Mouse (Mus musculus): ENCODE measurements around the gene Oasl1.
A peak's percentile ranks its signal among the peaks of the same experiment; 100 is the strongest.

The Oasl1 gene

DNA sequence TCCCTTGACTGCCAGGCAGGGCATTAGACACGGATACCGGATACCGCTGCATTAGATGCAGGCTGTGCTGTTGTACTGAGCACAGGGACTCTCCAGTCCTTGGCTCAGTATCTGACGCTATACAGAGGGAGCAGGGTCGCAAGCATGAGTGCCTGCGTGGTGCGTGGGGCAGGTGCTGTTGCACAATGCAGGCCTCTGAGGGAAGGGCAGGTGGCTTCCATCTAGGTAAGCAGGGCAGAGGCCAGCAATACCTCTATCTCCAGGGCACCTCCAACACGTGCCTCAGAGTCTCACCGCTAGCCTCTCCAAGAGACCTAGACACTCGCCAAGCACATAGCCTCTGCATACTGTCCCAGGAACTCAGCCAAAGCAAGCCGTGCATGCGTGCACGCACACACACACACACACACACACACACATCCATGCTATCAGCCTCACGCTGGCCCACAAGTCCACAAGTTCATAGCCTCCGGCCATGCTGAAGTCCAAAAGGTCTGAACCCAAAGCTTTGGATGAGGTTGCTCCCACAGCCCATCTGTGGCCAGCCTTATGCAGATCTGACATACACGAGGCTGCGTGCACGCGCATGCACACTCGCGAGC, 28.3 kb downstream of the Oasl1 start:
- peak; percentile 73; the same call in 1 of the 2 replicates for TF ChIP-seq GATA4 (IDR thresholded peaks at IDR 0.05; ENCODE audit: insufficient replicate concordance, low read length)

DNA sequence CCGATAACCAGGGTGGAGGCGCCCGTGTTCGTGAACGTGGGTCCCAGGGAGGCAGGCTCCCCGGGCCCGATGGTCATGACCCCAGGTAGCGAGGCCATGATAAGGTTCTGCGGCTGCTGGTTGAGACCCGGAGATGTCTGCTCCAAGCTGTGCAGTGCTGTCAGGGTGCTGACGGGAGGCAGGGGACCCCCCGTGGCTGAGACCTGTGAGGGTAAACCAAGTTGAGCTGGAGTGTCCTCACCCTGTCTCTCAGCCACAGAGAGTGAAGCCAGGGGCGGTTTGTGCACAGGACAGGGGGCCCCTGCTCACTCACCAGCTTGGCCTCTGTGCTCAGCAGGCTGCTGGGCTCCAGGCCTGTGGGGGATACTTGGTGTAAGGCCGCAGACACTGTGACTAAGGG, 30.3 kb downstream of the Oasl1 start:
- no peak for TF ChIP-seq GATA4 (IDR thresholded peaks at IDR 0.05; ENCODE audit: insufficient replicate concordance, low read length)

DNA sequence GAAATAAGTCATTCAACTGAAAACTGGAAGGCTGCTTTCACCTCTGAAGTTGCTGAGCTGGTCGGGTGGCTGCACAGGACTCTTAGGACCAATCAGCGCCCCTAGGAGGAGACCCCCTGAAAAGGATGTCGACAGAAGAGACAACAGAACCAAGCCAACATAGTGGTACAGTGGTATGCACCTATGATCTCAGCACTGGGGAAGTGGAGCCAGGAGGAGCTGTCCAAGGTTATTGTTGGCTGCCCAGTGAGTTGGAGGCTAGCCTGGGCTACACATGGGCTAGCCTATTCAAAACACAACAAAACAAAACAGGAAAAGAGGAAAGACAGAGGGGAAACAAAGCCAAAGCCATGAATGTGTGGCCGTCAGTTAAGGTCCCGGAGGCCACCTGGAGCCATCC, 35.0 kb downstream of the Oasl1 start:
- no peak for TF ChIP-seq GATA4 (IDR thresholded peaks at IDR 0.05; ENCODE audit: insufficient replicate concordance, low read length)

DNA sequence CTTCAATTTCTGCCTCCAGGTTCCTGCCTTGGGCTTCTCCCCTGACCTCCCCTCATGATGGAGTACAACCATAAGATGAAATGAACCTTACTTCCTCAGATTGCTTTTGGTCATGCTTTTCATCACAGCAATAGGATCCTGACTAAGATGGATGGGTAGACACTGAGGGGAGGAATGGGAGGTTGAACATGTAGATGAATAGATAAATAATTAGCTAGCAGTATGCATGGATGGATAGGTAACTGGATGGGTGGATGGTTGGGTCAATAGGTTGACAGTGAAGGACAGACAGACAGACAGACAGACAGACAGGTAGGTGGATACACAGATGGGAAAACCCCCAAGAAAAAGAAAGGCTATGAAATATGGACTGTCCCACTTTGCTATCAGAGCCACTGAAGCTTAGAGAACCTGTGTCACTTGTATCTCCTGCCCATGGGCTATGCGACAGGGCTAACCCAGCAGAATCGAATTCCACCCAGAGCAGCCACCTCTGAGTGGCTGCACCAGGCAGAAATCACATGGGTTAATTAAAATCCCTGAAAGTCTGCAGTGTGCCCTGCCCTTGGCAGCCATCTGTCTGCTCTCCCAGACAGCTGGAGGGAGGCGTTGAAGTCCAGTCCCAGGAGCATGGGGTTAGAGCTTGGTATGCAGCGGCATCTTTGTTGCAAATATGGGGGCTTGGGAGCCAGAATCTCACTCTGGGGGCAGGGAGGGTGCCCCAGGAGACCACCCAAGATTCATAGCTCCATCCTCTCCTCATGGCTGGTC, 38.7 kb downstream of the Oasl1 start:
- no peak for TF ChIP-seq GATA4 (IDR thresholded peaks at IDR 0.05; ENCODE audit: insufficient replicate concordance, low read length)

DNA sequence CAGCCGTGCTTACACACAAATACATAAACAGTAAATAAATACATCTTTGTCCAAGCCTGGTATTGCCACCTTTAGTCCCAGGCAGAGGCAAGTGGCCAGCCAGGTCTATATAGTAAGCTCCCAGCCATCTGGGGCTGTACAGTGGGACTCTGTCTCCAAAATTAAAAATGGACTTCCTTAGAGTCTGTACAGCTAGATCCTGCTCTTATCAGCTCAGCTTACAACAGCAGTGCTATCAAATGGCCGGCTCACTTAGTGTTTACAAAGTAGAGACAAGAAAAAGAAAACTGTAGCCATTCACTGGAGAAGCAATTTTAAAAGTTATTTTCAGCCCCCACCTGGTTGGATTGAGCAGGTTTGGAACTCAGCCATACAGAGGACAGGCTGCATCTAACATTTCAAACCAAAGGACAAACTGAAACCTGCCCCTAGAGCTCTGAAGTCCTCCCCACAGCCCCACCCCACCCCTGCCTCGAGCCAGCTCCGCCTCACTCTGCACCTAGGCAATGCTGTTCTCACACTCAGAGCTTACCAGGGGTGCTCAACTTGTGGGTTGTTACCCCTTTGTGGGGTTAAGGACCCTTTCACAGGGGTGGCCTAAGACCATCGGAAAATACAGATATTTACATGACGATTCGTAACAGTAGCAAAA, 41.4 kb downstream of the Oasl1 start:
- TF ChIP-seq GATA4 (IDR thresholded peaks at IDR 0.05; ENCODE audit: insufficient replicate concordance, low read length): no peak

DNA sequence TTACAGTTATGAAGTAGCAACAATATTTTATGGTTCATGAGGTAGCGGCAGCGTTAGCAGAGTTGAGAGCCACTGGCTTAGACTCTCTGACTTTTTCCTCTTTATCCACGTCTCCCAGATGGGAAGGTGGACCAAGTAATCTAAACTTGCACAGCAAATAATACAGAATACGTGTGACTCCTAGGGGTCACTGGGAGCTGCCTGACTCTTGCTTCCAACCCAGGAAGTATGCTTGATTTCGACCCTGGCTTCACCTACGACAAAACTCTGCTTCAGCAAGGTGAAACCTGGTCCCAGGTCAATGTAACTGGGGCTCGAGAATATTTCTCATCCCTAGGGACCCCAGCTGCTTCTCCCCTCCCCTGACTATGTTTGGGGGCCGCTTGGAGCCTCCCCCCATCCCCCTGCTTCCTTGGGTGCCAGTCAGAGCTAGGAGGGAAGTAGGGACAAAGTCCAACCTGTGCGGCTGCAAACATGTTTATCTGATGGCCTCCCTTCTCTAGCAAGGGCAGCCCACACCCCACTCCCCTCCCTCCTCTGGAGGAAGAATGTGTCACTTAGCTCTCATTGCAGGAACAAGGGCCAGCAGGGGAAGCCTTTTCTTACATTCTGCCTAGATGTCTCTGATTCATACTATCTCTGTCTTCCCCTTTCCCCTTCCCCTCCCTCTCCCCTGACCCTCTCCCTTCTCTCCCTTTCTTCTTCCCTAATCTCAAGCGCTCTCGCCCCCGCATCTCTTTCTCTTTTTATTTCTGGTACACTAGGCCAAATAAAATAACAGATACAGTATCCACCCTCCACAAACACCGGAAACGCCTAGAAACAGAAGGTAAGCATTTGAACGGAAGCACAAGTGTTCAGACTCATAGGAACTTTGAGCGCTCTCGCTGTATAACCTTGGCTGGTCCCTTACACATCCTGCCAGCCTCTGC, 42.2 kb downstream of the Oasl1 start:
- TF ChIP-seq GATA4 (IDR thresholded peaks at IDR 0.05; ENCODE audit: insufficient replicate concordance, low read length): peak; percentile 58; the same call in 1 of the 2 replicates

DNA sequence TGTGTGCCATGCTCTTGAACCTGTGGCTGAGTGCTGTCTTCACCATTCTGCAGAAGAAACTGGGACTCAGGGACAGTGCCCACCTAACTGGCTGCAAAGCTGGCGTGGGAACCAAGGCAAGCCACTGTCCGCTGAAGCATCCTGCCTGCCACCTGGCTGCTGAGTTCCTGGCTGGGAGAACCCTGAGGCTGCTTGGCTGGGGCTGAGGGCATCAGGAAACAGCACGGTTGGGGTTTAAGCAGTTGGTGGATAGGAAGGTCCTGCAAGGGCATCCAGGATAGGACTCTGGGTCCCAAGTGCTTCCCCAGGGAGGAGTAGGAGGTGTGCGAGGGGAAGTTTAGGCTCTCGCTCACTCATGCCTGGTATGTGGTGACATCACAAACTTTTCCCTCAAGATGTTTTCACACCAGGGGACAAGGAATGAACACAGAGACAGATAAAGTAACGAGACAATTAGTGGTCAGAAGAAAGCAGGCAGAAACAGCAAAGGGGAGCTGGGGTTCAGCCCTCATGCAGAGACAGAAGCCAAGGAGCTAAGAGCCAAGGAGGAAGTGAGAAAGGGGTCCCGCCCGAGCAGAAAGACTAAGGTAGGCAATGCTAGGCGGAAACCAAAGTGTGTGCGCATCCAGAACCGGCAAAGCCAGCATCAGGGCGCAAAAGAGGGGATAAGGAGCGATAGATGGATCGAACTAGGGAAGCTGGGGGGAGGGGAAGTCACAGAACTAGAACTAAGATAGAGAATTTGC, 44.7 kb downstream of the Oasl1 start:
- no peak for TF ChIP-seq GATA4 (IDR thresholded peaks at IDR 0.05; ENCODE audit: insufficient replicate concordance, low read length)

DNA sequence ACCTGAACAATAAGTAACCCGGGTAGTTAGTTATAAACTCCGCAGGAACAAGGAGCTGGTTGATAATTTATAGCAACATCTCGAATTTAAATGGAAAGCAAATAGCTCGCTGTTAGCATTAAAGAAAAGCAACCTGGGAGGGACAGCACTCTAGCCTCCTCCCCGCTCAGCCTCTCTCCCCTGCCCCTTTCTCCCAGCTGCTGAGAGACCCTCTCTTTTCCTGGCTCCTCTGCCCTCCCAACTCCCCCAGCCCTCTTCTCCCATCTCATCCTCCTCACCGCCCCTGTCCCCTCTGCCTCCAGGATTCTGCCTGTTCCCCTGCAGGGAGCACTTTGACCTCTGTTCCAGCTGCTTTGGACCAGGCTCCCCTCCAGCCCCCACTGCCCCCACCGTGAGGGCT, 45.6 kb downstream of the Oasl1 start:
- TF ChIP-seq GATA4 (IDR thresholded peaks at IDR 0.05; ENCODE audit: insufficient replicate concordance, low read length): no peak

DNA sequence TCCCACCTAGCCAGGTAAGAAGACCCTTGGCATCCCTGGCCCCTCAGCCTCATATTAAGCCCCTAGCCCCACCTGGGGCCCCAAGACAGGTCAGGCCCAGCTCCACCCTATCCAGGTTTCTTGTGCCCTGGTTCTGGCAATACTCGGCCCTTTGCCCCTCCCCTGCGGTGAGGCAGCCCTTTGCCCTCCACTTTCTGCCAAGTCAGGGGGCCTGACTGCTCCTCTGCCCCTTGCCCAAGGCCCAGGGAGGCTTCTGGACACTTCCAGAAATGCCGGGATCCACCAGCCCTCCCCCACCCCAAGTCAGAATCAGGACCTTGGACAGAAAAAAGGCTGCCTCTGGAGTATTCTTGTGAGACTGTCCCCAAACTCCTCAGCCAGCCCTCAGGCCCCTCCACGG, 46.0 kb downstream of the Oasl1 start:
- no peak for TF ChIP-seq GATA4 (IDR thresholded peaks at IDR 0.05; ENCODE audit: insufficient replicate concordance, low read length)

DNA sequence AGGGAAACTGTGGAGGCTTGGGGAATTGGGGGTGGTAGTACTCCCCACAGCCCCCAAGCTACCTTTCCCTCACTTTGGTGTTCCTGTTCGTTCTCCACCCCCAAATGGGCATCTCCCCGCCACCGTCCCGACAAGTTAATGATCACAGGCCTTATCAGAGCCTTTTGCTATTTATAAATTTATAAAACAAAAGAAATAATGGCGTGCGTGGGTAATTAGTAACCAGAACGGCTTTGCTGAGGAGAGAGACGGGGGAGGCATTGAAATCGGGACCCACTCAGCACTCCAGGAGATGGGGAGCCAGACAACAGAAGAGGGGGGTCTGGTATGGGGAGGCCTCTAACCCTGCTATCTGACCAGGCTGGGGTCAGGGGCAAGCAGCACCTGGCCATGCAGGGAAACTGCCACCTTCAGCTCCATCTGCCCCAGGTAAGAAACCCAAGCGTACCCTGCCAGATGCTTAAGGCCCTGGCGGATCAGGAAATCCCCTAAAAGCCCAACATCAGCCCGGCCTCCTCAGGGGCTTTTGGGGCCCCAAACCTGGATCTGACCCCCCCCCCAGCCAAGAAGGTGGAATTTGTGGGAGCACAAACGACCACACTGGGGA, 46.7 kb downstream of the Oasl1 start:
- no peak for TF ChIP-seq GATA4 (IDR thresholded peaks at IDR 0.05; ENCODE audit: insufficient replicate concordance, low read length)

DNA sequence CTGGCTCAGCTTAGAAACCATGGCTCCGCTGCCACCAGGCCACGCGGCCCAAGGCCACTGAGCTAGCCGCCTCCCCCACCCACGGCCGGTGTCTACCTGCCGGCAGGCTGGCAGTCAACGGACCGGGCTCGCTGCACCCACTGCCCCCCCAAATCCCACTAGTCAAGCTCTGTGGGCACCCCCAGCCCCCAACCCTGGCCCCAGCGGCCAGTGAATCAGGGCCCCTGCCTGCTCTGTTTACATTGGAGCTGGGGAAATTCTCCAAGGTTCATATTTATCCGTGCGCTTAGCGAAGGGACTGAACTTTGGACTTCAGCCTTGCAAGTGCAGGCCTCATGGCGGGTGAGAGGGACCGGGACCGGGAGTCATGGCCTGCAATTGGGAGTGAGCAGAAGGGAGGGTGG, 47.8 kb downstream of the Oasl1 start, which contains the start of gene Hnf1a:
Gene Hnf1a, minus strand, starts transcription at position 271 of the 404 bp plus-strand sequence.
- no peak for TF ChIP-seq GATA4 (IDR thresholded peaks at IDR 0.05; ENCODE audit: insufficient replicate concordance, low read length)

DNA sequence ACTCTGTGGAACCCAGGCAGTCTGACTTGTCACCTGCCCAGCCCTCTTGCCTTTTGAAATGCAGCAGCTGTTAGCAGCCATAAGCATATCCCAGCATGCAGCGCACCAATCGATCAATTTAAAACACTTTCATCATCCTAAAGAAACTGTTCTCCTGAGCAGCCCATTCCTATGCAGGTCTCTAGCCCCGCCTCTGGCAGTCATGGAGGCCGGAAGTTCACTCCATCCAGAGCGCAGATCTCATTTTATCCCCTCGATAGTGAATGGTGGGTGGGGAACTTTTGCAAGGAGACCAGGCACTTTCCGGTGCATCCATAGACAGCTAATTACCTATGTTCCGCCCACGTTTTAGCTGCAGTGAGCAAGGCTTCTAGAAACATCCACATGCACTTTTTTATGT, 49.2 kb downstream of the Oasl1 start:
- no peak for TF ChIP-seq GATA4 (IDR thresholded peaks at IDR 0.05; ENCODE audit: insufficient replicate concordance, low read length)

DNA sequence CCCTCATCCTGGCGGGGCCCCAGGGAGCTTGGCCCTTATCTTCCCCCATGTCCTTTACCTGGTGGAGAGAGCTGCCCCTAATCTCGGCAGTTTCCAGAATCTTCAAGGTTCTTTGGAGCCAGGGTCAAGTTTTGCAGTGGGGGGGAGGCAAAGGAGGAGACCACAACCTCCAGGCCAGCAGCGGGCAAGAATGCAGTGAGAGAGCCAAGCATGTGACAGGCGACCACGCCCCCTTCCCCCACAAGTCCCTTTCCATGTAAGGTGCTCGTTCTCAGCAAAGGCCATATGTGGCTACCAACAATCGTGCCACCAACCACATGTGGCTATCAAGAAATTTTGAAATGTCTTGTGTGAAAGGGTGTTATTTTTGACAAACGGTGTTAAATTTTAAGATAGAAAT, 50.1 kb downstream of the Oasl1 start:
- TF ChIP-seq GATA4 (IDR thresholded peaks at IDR 0.05; ENCODE audit: insufficient replicate concordance, low read length): no peak

DNA sequence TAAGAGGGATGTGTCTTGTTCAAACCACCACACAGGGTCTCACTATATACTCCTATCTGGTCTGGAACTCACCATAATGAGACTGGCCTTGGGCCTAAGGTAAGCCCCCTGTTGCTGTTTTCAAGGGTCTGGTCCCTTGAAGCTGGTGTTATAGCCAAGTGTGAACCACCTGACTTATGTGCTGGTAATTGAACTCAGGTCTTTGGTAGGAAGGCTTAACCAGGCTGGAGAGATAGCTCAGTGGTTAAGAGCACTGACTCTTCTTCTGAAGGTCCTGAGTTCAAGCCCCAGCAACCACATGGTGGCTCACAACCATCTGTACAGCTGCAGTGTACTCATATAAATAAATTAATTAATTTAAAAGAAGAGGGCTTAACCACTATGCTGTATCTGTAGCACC, 53.9 kb downstream of the Oasl1 start:
- TF ChIP-seq GATA4 (IDR thresholded peaks at IDR 0.05; ENCODE audit: insufficient replicate concordance, low read length): no peak

Measured in liver, adult (tissue).